Mouse (Mus musculus) stomach, postnatal 0 days (tissue): ENCODE results near the gene Eda.

Source experiments
- CTCF ChIP-seq: IDR thresholded peaks from 2 replicates; pipeline ENCODE4 v1.5.1; 2016; ENCODE audit warnings: antibody characterized with exemption, low read depth, mild to moderate bottlenecking, moderate library complexity
- EP300 ChIP-seq: optimal IDR thresholded peaks from 2 replicates; pipeline ENCODE3; 2016; ENCODE audit warnings: antibody characterized with exemption

DNA sequence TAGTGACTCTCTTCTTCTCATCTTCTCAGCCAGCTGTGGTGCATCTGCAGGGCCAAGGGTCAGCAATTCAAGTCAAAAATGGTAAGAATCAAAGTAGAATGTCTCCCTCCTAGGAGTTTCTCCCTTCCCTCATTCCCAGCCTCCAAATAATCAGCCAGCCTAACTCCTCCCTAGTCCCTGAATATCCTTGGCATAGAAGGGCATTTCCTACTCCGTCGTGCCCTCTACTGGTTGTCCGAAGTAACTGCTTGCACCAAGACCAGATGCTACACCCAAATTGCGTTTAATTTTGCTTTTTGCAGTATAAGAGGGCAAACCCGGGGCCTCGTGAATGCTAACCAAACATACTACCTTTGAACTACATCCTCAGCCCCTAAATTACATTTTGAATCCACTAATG lies 416.9 kb downstream of the Eda start:
- TF ChIP-seq CTCF = peak; percentile 83
- TF ChIP-seq EP300 = no peak
